Mouse (Mus musculus) kidney, postnatal 4 days (tissue): Measurements from ENCODE around the gene Gcc2.
"Not testable (repeated sequence)": the region's sequence is repeated elsewhere in the genome, so short reads cannot be mapped to it uniquely, and the experiment has no call there.

Source experiments
- DNase-seq, 2 experiments: peaks; one replicate each; pipeline ENCODE4 v3.0.0; 2021; ENCODE audit warnings: mixed read lengths in 2 of 2

Gene Gcc2

GRCm38 (mm10) chr10:58323028-58323991, 68.0 kb downstream of the Gcc2 start, which contains the start of gene Lims1:
Gene Lims1 (plus strand): TSS chr10:58323466.
- DNase-seq: peak; percentile 99 to 100

- no peak for DNase-seq
Observed at GRCm38 (mm10) chr10:58326271-58326670, 71.0 kb downstream of the Gcc2 start.

GRCm38 (mm10) chr10:58327836-58328235, 72.5 kb downstream of the Gcc2 start:
- DNase-seq: not testable (repeated sequence)

- peak; percentile 38 to 68 for DNase-seq
Observed at GRCm38 (mm10) chr10:58328517-58329108, 73.3 kb downstream of the Gcc2 start.

GRCm38 (mm10) chr10:58330635-58331034, 75.3 kb downstream of the Gcc2 start:
- no peak for DNase-seq

GRCm38 (mm10) chr10:58331741-58332140, 76.4 kb downstream of the Gcc2 start:
- DNase-seq: no peak

- DNase-seq: no peak
Observed at GRCm38 (mm10) chr10:58333414-58333813, 78.1 kb downstream of the Gcc2 start.

- DNase-seq: peak in 1 of 2 experiments; percentile 29
Observed at GRCm38 (mm10) chr10:58336156-58336555, 80.9 kb downstream of the Gcc2 start.

- not testable (repeated sequence) for DNase-seq
Observed at GRCm38 (mm10) chr10:58337091-58337490, 81.8 kb downstream of the Gcc2 start.

GRCm38 (mm10) chr10:58338590-58338989, 83.3 kb downstream of the Gcc2 start:
- no peak for DNase-seq

- DNase-seq: peak; percentile 61 to 76
Observed at GRCm38 (mm10) chr10:58341685-58342084, 86.4 kb downstream of the Gcc2 start.

GRCm38 (mm10) chr10:58342199-58342598, 86.9 kb downstream of the Gcc2 start:
- DNase-seq: no peak

GRCm38 (mm10) chr10:58343552-58343951, 88.3 kb downstream of the Gcc2 start:
- no peak for DNase-seq

GRCm38 (mm10) chr10:58350600-58350999, 95.3 kb downstream of the Gcc2 start:
- DNase-seq: no peak

- DNase-seq: no peak
Observed at GRCm38 (mm10) chr10:58351670-58352069, 96.4 kb downstream of the Gcc2 start.

GRCm38 (mm10) chr10:58352364-58352763, 97.1 kb downstream of the Gcc2 start:
- DNase-seq: no peak

- DNase-seq: no peak
Observed at GRCm38 (mm10) chr10:58354561-58354960, 99.3 kb downstream of the Gcc2 start.
